ENCODE assay signal across 24 mouse cellular contexts in genomic region chr9:37771759-37772158, GRCm38 (mm10). TPM values are rescaled to one million over a fixed set of nuclear protein-coding genes. Genes with fewer than 3 reads are reported as not detected.
"Had no signal": no experiment of that assay in that cellular context is flagged by ENCODE, and none has a peak within 500 bp of the region (broad histone marks: within the 10 kb centered on the region; RNA-seq: fewer than 3 reads in every experiment).

Gene Olfr875, plus strand, starts transcription at chr9:37771857.

- H3K4me2 ChIP-seq: lung, embryonic 15.5 days; midbrain, embryonic 12.5 days; midbrain, embryonic 15.5 days; neural tube, embryonic 12.5 days; stomach, embryonic 15.5 days had no signal

- H3K9ac ChIP-seq: liver, postnatal 0 days; lung, embryonic 15.5 days; midbrain, embryonic 12.5 days; midbrain, embryonic 15.5 days; neural tube, embryonic 12.5 days; stomach, embryonic 15.5 days had no signal

- H3K27ac ChIP-seq: lung, embryonic 15.5 days; macrophage; midbrain, embryonic 12.5 days; midbrain, embryonic 15.5 days; neural tube, embryonic 12.5 days; stomach, embryonic 15.5 days; stomach, postnatal 0 days had no signal

- ATAC-seq: liver, postnatal 0 days; lung, postnatal 0 days; midbrain, embryonic 15.5 days had no signal

- H3K36me3 ChIP-seq: lung, embryonic 15.5 days; midbrain, embryonic 12.5 days; midbrain, embryonic 15.5 days; neural tube, embryonic 12.5 days; stomach, embryonic 15.5 days had no signal

- H3K27me3 ChIP-seq: lung, embryonic 15.5 days; megakaryocyte, embryonic 14.5 days; midbrain, embryonic 12.5 days; midbrain, embryonic 15.5 days; neural tube, embryonic 12.5 days; stomach, embryonic 15.5 days had no signal

- H3K4me1 ChIP-seq: lung, embryonic 15.5 days; megakaryocyte, embryonic 14.5 days; midbrain, embryonic 12.5 days; midbrain, embryonic 15.5 days; neural tube, embryonic 12.5 days; stomach, embryonic 15.5 days had no signal

- DNase-seq: liver, postnatal 0 days; lung, adult 2 months; lung, postnatal 14 days; lung, postnatal 36 days; right cerebral cortex, postnatal 14 days; thymus, adult 2 months; thymus, postnatal 25 days; thymus, postnatal 4 days had no signal

- H3K9me3 ChIP-seq: lung, embryonic 15.5 days; megakaryocyte, embryonic 14.5 days; midbrain, embryonic 12.5 days; midbrain, embryonic 15.5 days; neural tube, embryonic 12.5 days; stomach, embryonic 15.5 days had no signal

- H3K4me3 ChIP-seq: lung, embryonic 15.5 days; megakaryocyte, embryonic 14.5 days; midbrain, embryonic 12.5 days; midbrain, embryonic 15.5 days; neural tube, embryonic 12.5 days; stomach, embryonic 15.5 days had no signal

RNA-seq across cellular contexts. Expression of gene Olfr875, which starts in this region (rescaled TPM):
- total RNA-seq: megakaryocyte progenitor cell, adult 5-6 weeks; midbrain, postnatal 0 days; monocyte, adult 5-6 weeks; neutrophil, adult 5-6 weeks had no signal
- polyA plus RNA-seq: liver, postnatal 0 days; lung, adult 2 months; lung, embryonic 15.5 days; lung, postnatal 0 days; macrophage; midbrain, embryonic 12.5 days; neural tube, embryonic 12.5 days; neural tube, embryonic 14.5 days; spleen, adult 2 months; stomach, embryonic 15.5 days; stomach, postnatal 0 days; thymus, adult 2 months; urinary bladder, adult 2 months had no signal
